Mouse (Mus musculus) gastrocnemius, adult 18-20 months (tissue): ENCODE data around the gene Ccdc134. TPM values are rescaled to one million over a fixed set of nuclear protein-coding genes. Genes with fewer than 3 reads are reported as not detected.

Experiments
- DNase-seq: peaks from one replicate; pipeline ENCODE4 v3.0.0; 2021; ENCODE audit warnings: low spot score
- total RNA-seq, 2 experiments: library from RNA; stranded (reverse); gene quantifications; 2 replicates each; pipeline ENCODE4 v1.2.3; 2021

Gene Ccdc134
- total RNA-seq, 2 experiments from 2014 or later: 8.8 to 10.1 TPM

GRCm38 (mm10) chr15:82147611-82148111 is 19.9 kb downstream of the Ccdc134 start:
- peak; percentile 53 for DNase-seq

GRCm38 (mm10) chr15:82148510-82148911 is 20.8 kb downstream of the Ccdc134 start:
- DNase-seq: no peak

GRCm38 (mm10) chr15:82150042-82150441 is 22.3 kb downstream of the Ccdc134 start:
- DNase-seq: no peak

GRCm38 (mm10) chr15:82151176-82151575 is 23.5 kb downstream of the Ccdc134 start:
- no peak for DNase-seq

- DNase-seq: no peak
These were observed 24.3 kb downstream of the Ccdc134 start for GRCm38 (mm10) chr15:82152022-82152421.

- DNase-seq: no peak
These were observed 24.7 kb downstream of the Ccdc134 start for GRCm38 (mm10) chr15:82152435-82152834.

- no peak for DNase-seq
These were observed 28.6 kb downstream of the Ccdc134 start for GRCm38 (mm10) chr15:82156298-82156697.

GRCm38 (mm10) chr15:82156902-82157301 is 29.2 kb downstream of the Ccdc134 start:
- DNase-seq: no peak

- no peak for DNase-seq
These were observed 30.7 kb downstream of the Ccdc134 start for GRCm38 (mm10) chr15:82158243-82159035.

- DNase-seq: no peak
These were observed 31.7 kb downstream of the Ccdc134 start for GRCm38 (mm10) chr15:82159471-82159870.

GRCm38 (mm10) chr15:82160731-82161640 is 33.3 kb downstream of the Ccdc134 start:
- no peak for DNase-seq

GRCm38 (mm10) chr15:82161965-82162600 is 34.4 kb downstream of the Ccdc134 start:
- DNase-seq: no peak

GRCm38 (mm10) chr15:82163356-82164060 is 35.8 kb downstream of the Ccdc134 start:
- no peak for DNase-seq

GRCm38 (mm10) chr15:82164061-82164399 is 36.3 kb downstream of the Ccdc134 start:
- no peak for DNase-seq

GRCm38 (mm10) chr15:82164496-82164895 is 36.8 kb downstream of the Ccdc134 start:
- DNase-seq: no peak

GRCm38 (mm10) chr15:82165332-82166239 is 37.9 kb downstream of the Ccdc134 start:
- DNase-seq: peak; percentile 81

GRCm38 (mm10) chr15:82166240-82167100 is 38.7 kb downstream of the Ccdc134 start:
- DNase-seq: no peak

GRCm38 (mm10) chr15:82167201-82168168 is 39.8 kb downstream of the Ccdc134 start:
- peak; percentile 70 for DNase-seq
